Mouse (Mus musculus): Measurements from ENCODE around the gene Cpm. TPM values are rescaled to one million over a fixed set of nuclear protein-coding genes. Genes with fewer than 3 reads are reported as not detected.

Gene Cpm
- polyA plus RNA-seq, 1 experiment from 2014 or later: 47.7 TPM

DNA sequence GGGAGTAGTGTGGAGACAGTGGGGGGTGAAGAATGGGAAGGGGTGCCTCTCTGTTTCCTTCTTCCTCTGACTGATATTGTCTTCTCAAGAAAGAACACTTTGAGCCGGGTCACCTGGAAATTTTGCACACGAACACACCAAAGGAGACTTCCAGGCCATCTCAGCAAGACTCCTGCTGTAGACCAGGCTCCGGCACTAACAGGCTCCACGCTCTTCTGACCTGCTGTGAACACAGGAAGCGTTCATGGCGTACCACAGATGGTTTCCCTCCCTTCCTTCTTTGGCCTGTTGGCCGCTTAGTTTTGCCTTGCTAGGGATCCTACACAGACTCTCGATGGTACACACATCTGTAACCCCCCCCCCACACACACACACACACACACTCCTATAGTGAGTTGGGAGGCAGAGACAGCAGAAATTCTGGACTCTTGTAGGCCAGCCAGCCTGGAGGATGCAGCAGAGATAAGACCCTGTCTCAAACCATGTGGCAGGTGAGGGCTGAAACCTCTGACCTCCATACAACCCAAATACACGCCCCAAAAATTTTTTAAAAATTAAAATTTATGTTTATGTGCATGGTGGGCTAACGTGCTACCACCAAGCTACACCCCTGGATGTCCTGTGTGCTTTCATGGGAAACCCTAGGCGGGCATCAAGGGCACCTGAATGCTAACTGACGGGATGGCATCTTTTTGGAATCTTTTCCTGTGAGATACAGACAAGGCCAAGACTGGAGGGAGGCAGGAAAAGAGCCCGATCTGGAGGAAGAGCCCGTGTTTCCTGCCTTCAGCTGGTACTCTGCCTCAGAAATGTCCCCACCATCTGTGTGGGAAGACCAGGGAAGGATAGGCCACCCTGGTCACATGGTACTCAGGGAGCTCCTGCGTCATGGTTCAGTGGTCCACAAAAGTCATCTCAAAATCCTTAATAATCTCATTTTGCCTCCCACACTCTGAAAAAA, 23.7 kb upstream of the Cpm start:
- H3K4me2 ChIP-seq (ENCODE audit: low read depth, low read length): no peak overlapping the region
- no peaks in the 10 kb centered on the region for H3K36me3 ChIP-seq (ENCODE audit: control insufficient read depth, insufficient read depth, low read length)
- H3K27me3 ChIP-seq (replicated peaks; ENCODE audit: control insufficient read depth, insufficient read depth, low read length): no peaks in the 10 kb centered on the region
- no peak overlapping the region for H3K4me3 ChIP-seq (ENCODE audit: low read length)
- no peaks in the 10 kb centered on the region for H3K9me3 ChIP-seq (ENCODE audit: control insufficient read depth, low read length)
- no peak overlapping the region for H3K9ac ChIP-seq (ENCODE audit: low read depth, low read length)
- H3K4me1 ChIP-seq (ENCODE audit: control insufficient read depth, insufficient read depth, low read length): no peaks in the 10 kb centered on the region
- 91% methylated on average over 15 of the region's 15 CpGs for WGBS
- ATAC-seq: no peak
- no peak overlapping the region for H3K27ac ChIP-seq (ENCODE audit: low read length)

DNA sequence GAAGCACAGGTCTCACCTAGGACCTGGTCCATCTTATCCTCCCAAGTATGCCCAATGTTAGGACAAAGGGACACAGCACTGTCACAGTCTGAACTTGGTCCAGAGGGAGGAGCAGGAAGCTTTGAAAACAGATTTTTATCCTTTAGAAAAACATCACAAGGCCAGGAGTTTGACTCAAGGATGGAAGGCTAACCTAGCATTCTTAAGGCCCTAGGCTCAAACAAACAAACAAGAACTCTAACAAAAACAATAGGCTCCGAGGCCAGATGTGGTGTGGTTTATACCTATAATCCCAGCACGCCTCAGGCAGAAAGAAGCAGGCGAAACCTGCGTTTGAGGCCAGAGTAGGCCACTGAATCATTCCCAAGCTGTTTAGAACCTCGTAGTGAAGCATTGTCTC, 22.9 kb upstream of the Cpm start:
- Histone ChIP-seq H3K9me3 (ENCODE audit: control insufficient read depth, low read length) (no peaks in the 10 kb centered on the region), H3K9ac (ENCODE audit: low read depth, low read length) (no peak overlapping the region), H3K4me1 (ENCODE audit: control insufficient read depth, insufficient read depth, low read length) (no peaks in the 10 kb centered on the region), H3K4me2 (ENCODE audit: low read depth, low read length) (no peak overlapping the region), H3K4me3 (ENCODE audit: low read length) (no peak overlapping the region), H3K27ac (ENCODE audit: low read length) (no peak overlapping the region), H3K27me3 (replicated peaks; ENCODE audit: control insufficient read depth, insufficient read depth, low read length) (no peaks in the 10 kb centered on the region), H3K36me3 (ENCODE audit: control insufficient read depth, insufficient read depth, low read length) (no peaks in the 10 kb centered on the region)
- WGBS: 79% methylated on average over 5 of the region's 5 CpGs
- ATAC-seq: no peak

DNA sequence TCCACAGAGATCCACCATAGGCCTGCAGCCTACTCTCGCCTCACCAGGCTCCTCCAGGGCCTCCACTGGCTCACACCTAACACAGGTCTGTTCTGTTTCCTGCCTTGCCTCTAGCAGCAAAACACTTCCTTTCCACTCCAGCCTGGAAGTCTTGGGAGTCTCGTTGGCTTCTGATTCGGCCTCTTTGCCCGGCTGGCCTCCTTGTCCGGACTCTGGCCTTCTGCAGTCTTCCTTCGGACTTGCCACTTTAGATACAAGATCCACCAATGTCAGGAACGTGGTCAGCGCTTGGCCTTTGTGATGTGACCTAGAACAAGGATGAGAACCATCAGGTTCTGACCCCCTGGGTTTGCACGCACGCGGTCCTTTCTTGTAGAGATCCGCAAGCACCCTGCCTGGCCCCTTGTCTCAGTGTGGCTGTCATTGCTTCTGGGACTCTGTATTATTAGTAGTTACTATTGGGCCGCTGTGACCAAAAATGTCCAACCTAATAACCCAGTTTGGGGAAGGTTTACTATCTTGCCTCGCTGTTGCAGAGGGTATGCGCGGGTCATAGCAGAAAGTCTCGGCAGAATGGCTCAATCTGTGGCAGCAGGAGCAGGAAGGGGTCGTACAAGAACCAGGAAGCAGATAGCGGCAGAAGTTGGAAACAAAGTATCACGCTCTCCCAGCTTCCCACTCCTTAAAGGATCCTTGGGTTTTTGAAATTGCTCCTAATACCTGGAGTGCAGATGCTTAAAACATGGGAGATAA, 22.1 kb upstream of the Cpm start:
- Histone ChIP-seq H3K4me3 (ENCODE audit: low read length) (no peak overlapping the region), H3K27me3 (replicated peaks; ENCODE audit: control insufficient read depth, insufficient read depth, low read length) (no peaks in the 10 kb centered on the region), H3K9me3 (ENCODE audit: control insufficient read depth, low read length) (no peaks in the 10 kb centered on the region), H3K4me2 (ENCODE audit: low read depth, low read length) (no peak overlapping the region), H3K9ac (ENCODE audit: low read depth, low read length) (no peak overlapping the region), H3K36me3 (ENCODE audit: control insufficient read depth, insufficient read depth, low read length) (no peaks in the 10 kb centered on the region), H3K4me1 (ENCODE audit: control insufficient read depth, insufficient read depth, low read length) (no peaks in the 10 kb centered on the region), H3K27ac (ENCODE audit: low read length) (no peak overlapping the region)
- ATAC-seq: no peak
- 90% methylated on average over 20 of the region's 20 CpGs for WGBS

DNA sequence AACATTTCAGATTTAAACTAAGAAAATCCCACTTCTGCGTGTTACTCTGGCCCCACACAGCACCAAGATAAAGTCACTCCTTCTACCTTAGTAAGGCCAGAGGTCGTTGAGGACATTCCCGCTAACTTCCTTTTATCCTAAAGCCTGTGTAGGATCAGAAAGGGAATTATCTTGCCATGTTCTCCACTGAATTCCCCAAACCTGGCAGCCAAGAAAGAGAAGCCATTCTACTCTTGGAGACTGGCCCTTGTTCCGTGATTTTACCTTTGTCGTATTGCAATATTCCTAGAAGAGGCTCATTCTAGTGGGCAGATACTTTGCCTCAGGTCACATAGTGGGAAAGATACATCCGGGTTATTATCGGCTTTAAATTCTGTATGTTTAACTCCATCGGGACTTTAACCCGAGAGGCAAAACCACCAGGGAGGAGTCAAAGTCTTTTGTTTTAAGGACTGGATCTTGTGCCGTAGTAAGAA, 21.5 kb upstream of the Cpm start:
- no peaks in the 10 kb centered on the region for H3K36me3 ChIP-seq (ENCODE audit: control insufficient read depth, insufficient read depth, low read length)
- H3K27ac ChIP-seq (ENCODE audit: low read length): no peak overlapping the region
- no peaks in the 10 kb centered on the region for H3K4me1 ChIP-seq (ENCODE audit: control insufficient read depth, insufficient read depth, low read length)
- no peaks in the 10 kb centered on the region for H3K9me3 ChIP-seq (ENCODE audit: control insufficient read depth, low read length)
- H3K9ac ChIP-seq (ENCODE audit: low read depth, low read length): no peak overlapping the region
- H3K4me2 ChIP-seq (ENCODE audit: low read depth, low read length): no peak overlapping the region
- H3K4me3 ChIP-seq (ENCODE audit: low read length): no peak overlapping the region
- WGBS: 91% methylated on average over 10 of the region's 10 CpGs
- no peaks in the 10 kb centered on the region for H3K27me3 ChIP-seq (replicated peaks; ENCODE audit: control insufficient read depth, insufficient read depth, low read length)
- ATAC-seq: no peak

DNA sequence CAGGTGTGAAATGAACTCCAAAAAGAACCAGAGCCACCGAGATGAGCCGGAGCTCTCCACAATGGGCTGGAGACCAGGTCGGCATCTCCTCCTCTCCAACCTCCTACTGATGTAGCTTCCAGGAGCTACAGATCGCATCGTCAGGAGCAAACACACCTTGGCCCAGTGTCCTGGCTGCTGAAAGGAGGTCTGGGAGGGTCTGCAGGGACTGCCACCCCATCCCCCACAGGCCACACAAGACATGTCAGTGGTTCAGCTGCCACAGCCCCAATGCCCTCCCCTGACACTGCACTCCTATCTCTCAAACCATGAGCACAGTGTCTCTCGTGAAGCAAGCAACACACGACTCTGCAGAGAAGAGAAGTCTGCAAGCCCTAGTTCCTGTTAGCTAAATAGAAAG, 20.8 kb upstream of the Cpm start:
- H3K4me3 ChIP-seq (ENCODE audit: low read length): no peak overlapping the region

DNA sequence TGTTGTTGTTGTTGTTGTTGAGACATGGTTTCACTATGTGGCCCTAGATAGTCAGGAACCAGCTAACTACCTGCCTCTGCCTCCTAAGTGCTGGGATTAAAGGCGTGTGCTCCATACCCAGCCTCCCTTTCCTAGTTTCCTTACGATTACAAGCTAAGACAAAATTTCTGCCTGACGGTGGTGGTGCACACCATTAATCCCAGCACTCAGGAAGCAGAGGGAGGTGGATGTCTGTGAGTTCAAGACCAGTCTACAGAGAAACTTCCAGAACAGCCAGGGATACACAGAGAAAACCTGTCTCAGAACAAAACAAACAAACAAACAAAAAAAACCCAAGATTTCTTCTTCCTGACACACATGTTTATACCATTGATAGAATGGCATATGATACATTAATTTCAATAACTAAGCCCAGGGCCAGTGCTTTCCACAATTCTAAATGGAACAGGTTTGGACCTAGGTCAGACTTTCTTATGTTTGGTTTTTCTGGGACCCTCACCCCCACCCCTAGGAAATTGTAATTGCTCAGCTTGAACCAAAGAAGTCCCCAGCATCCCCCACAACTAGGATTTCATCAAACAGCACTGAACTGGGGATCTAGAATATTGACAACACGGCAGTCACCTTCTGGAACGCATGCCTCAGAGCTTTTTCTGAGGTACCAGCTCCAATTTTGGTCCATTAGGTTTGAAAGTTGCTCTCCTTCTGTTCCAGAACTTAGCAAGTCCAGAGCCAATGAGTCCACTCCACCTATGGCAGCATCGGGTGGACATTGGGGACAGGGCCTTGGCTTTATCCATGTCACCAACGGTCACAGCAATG, 20.1 kb upstream of the Cpm start:
- no peak overlapping the region for H3K4me3 ChIP-seq (ENCODE audit: low read length)
- H3K9ac ChIP-seq (ENCODE audit: low read depth, low read length): no peak overlapping the region
- no peaks in the 10 kb centered on the region for H3K9me3 ChIP-seq (ENCODE audit: control insufficient read depth, low read length)
- H3K27ac ChIP-seq (ENCODE audit: low read length): no peak overlapping the region
- WGBS: 89% methylated on average over 7 of the region's 7 CpGs
- no peaks in the 10 kb centered on the region for H3K27me3 ChIP-seq (replicated peaks; ENCODE audit: control insufficient read depth, insufficient read depth, low read length)
- no peak overlapping the region for H3K4me2 ChIP-seq (ENCODE audit: low read depth, low read length)
- no peaks in the 10 kb centered on the region for H3K36me3 ChIP-seq (ENCODE audit: control insufficient read depth, insufficient read depth, low read length)
- H3K4me1 ChIP-seq (ENCODE audit: control insufficient read depth, insufficient read depth, low read length): no peaks in the 10 kb centered on the region
- no peak for ATAC-seq

More for the DNA sequence above, 20.8 kb upstream of the Cpm start:
- Histone ChIP-seq H3K36me3 (ENCODE audit: control insufficient read depth, insufficient read depth, low read length) (no peaks in the 10 kb centered on the region), H3K27me3 (replicated peaks; ENCODE audit: control insufficient read depth, insufficient read depth, low read length) (no peaks in the 10 kb centered on the region), H3K4me2 (ENCODE audit: low read depth, low read length) (no peak overlapping the region), H3K27ac (ENCODE audit: low read length) (no peak overlapping the region), H3K9ac (ENCODE audit: low read depth, low read length) (no peak overlapping the region), H3K9me3 (ENCODE audit: control insufficient read depth, low read length) (no peaks in the 10 kb centered on the region), H3K4me1 (ENCODE audit: control insufficient read depth, insufficient read depth, low read length) (no peaks in the 10 kb centered on the region)
- no peak for ATAC-seq
- 91% methylated on average over 7 of the region's 7 CpGs for WGBS

DNA sequence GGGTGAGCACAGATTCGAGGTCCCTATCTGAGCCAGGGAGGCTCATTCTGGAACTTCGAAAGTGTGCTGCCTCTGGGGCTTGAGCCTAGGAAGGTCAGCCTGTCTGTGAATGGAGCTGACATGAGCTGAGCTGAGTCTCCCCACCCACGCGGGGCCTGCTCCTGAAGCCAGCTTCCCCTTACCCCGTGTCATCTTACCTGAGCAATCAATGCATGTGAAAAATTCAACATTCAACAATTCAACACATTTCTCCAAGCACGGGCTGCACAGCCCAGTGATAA, 19.6 kb upstream of the Cpm start:
- Histone ChIP-seq H3K4me1 (ENCODE audit: control insufficient read depth, insufficient read depth, low read length) (no peaks in the 10 kb centered on the region), H3K27me3 (replicated peaks; ENCODE audit: control insufficient read depth, insufficient read depth, low read length) (no peaks in the 10 kb centered on the region), H3K9me3 (ENCODE audit: control insufficient read depth, low read length) (no peaks in the 10 kb centered on the region), H3K36me3 (ENCODE audit: control insufficient read depth, insufficient read depth, low read length) (no peaks in the 10 kb centered on the region), H3K27ac (ENCODE audit: low read length) (no peak overlapping the region), H3K9ac (ENCODE audit: low read depth, low read length) (no peak overlapping the region), H3K4me3 (ENCODE audit: low read length) (no peak overlapping the region), H3K4me2 (ENCODE audit: low read depth, low read length) (no peak overlapping the region)
- WGBS: 80% methylated on average over 6 of the region's 6 CpGs
- no peak for ATAC-seq

DNA sequence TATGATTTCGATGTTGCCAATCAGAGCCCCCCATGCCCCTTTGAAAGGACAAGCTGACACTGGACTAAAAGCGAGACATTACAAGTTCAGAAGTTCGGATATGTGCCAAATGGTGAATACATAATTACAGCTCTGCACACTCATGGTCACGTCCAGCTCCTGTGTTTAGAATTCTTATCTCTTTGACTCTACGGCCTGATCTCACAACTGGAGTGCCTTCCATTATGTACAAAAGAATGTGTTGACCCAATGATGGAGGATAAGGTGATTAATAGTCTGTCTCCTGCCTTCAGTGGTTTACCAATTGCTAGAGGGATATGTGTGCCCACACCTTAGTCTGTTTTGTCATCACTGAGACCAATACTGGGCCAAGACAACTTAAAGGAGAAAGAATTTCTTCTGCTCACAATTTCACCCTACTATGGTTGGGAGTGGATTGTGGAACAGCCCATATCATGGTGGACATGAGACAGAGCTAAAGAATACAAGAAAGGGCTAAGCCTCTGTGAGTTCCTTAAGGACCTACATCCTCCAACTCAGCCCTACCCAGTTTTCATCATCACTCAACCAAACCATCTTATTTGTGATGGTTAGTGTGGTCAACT, 19.0 kb upstream of the Cpm start:
- H3K27ac ChIP-seq (ENCODE audit: low read length): no peak overlapping the region
- H3K4me1 ChIP-seq (ENCODE audit: control insufficient read depth, insufficient read depth, low read length): no peaks in the 10 kb centered on the region
- no peaks in the 10 kb centered on the region for H3K9me3 ChIP-seq (ENCODE audit: control insufficient read depth, low read length)
- H3K27me3 ChIP-seq (replicated peaks; ENCODE audit: control insufficient read depth, insufficient read depth, low read length): no peaks in the 10 kb centered on the region
- H3K9ac ChIP-seq (ENCODE audit: low read depth, low read length): no peak overlapping the region
- WGBS: 77% methylated on average over 5 of the region's 5 CpGs
- ATAC-seq: no peak
- no peaks in the 10 kb centered on the region for H3K36me3 ChIP-seq (ENCODE audit: control insufficient read depth, insufficient read depth, low read length)
- H3K4me3 ChIP-seq (ENCODE audit: low read length): no peak overlapping the region
- no peak overlapping the region for H3K4me2 ChIP-seq (ENCODE audit: low read depth, low read length)
